Mouse (Mus musculus) thymus, adult 2 months (tissue): ENCODE results near the gene Ube3a. TPM values are rescaled to one million over a fixed set of nuclear protein-coding genes. Genes with fewer than 3 reads are reported as not detected.

Experiments
- DNase-seq: peaks from one replicate; pipeline ENCODE4 v3.0.0; 2021
- H3K27ac ChIP-seq: fragments of 200-500 bp; 2 replicates; pipeline ENCODE4 v1.5.1; 2012; ENCODE audit warnings: low read length, control low read depth; ENCODE audit not compliant: control insufficient read depth, insufficient read depth
- H3K27me3 ChIP-seq: fragments of 200-500 bp; 2 replicates; pipeline ENCODE4 v1.6.1; 2012; ENCODE audit warnings: mild to moderate bottlenecking, low read length, moderate library complexity, mixed read lengths; ENCODE audit not compliant: control insufficient read depth, insufficient read depth
- H3K36me3 ChIP-seq: fragments of 200-500 bp; 2 replicates; pipeline ENCODE4 v1.6.1; 2012; ENCODE audit warnings: mild to moderate bottlenecking, low read length, moderate library complexity; ENCODE audit not compliant: control insufficient read depth, insufficient read depth
- H3K4me1 ChIP-seq: fragments of 200-500 bp; replicated peaks from 2 replicates; pipeline ENCODE4 v1.6.1; 2012; ENCODE audit warnings: low read length; ENCODE audit not compliant: control insufficient read depth, insufficient read depth
- H3K4me3 ChIP-seq: fragments of 200-500 bp; 2 replicates; pipeline ENCODE4 v1.5.1; 2012; ENCODE audit warnings: mild to moderate bottlenecking, low read length, control low read depth, moderate library complexity; ENCODE audit not compliant: control insufficient read depth, insufficient read depth
- CTCF ChIP-seq: fragments of 200-500 bp; IDR thresholded peaks from 2 replicates; pipeline ENCODE4 v1.5.1; 2012; ENCODE audit warnings: mild to moderate bottlenecking, control low read depth, low read length, moderate library complexity, borderline replicate concordance; ENCODE audit not compliant: control insufficient read depth, poor library complexity, insufficient read depth; ENCODE audit errors: extremely low read depth
- POLR2A ChIP-seq: fragments of 200-500 bp; IDR thresholded peaks from 2 replicates; pipeline ENCODE4 v1.6.1; 2012; ENCODE audit warnings: mild to moderate bottlenecking, low read length, control low read depth, moderate library complexity; ENCODE audit not compliant: control insufficient read depth, poor library complexity, insufficient read depth; ENCODE audit errors: extremely low read depth
- WGBS: fragments of 180-500 bp; shearing (Covaris S2); methylation state at CpG from one replicate; pipeline ENCODE4 v1.1.7; 2018; 5-methylcytosine and 5-hydroxymethylcytosine counted together
- polyA plus RNA-seq: library from polyadenylated mRNA; depleted of rRNA; stranded (reverse); fragments of >200 nt; gene quantifications from 2 replicates; pipeline ENCODE4 v1.2.3, GENCODE M21; 2012

The Ube3a gene
- polyA plus RNA-seq, 1 experiment = 100 TPM

DNA sequence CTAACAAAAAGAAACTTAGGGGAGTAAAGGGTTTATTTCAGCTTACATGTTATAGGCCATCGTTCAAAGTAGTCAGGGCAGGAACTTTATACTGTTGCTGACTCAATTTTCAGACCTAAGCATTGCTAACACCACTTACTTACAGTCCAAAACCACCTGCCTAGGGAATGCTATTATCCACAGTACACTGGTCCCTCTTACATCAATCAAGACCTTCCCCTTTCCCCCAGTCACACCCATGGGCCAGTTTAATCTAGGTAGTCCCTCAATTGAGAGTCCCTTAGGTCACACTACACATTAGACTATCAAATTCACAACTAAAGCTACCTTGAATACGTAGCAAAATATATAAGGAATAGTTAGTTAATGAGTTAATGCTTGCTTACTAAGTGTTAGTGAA lies 24.8 kb downstream of the Ube3a start:
- peaks cover 14% of the 10 kb centered on the region for H3K36me3 ChIP-seq
- H3K27me3 ChIP-seq = no peaks in the 10 kb centered on the region
- H3K4me3 ChIP-seq = no peak overlapping the region
- no peak overlapping the region for H3K27ac ChIP-seq
- H3K4me1 ChIP-seq = no peaks in the 10 kb centered on the region
- TF ChIP-seq POLR2A (no peak), CTCF (no peak)
- no peak for DNase-seq
- 97% methylated on average over 2 of the region's 2 CpGs for whole genome bisulfite sequencing

DNA sequence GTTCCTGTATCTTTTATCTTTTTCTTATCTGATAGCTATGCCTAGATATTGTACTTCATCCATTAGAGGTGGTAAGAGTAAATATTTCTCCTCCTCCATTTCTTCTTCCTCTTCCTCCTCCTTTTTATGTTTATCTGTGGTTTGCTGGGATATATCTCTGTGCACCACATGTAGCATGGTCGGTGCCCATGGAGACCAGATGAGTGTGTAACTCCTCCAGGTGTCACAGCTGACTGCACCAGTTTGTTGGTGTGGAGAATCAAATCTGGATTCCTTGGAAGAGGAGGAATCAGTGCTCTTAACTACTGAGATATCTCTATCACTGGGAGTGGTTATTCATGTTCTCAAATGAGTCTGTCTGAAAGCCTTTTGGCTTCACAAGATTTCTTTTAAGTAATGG lies 37.0 kb downstream of the Ube3a start:
- no peaks in the 10 kb centered on the region for H3K36me3 ChIP-seq
- WGBS = 52% methylated on average over 1 of the region's 1 CpGs
- H3K27me3 ChIP-seq = no peaks in the 10 kb centered on the region
- TF ChIP-seq POLR2A (no peak), CTCF (no peak)
- H3K4me3 ChIP-seq = no peak overlapping the region
- H3K4me1 ChIP-seq = no peaks in the 10 kb centered on the region
- DNase-seq = no peak
- no peak overlapping the region for H3K27ac ChIP-seq

DNA sequence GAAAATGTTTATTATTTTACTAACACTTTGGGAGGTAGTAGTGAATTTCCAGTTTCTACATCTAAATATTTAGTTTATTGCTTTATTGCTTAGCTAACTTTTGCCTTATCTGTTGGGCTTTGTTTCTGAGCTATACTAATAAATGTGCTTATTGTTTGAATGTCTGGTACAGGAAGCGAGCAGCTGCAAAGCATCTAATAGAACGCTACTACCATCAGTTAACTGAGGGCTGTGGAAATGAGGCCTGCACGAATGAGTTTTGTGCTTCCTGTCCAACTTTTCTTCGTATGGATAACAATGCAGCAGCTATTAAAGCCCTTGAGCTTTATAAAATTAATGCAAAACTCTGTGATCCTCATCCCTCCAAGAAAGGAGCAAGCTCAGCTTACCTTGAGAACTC lies 43.2 kb downstream of the Ube3a start:
- Histone ChIP-seq H3K27ac (no peak overlapping the region), H3K4me3 (no peak overlapping the region), H3K4me1 (no peaks in the 10 kb centered on the region), H3K27me3 (no peaks in the 10 kb centered on the region), H3K36me3 (peaks cover 12% of the 10 kb centered on the region)
- DNase-seq = no peak
- 90% methylated on average over 4 of the region's 4 CpGs for WGBS
- no peak for TF ChIP-seq POLR2A
- no peak for TF ChIP-seq CTCF

DNA sequence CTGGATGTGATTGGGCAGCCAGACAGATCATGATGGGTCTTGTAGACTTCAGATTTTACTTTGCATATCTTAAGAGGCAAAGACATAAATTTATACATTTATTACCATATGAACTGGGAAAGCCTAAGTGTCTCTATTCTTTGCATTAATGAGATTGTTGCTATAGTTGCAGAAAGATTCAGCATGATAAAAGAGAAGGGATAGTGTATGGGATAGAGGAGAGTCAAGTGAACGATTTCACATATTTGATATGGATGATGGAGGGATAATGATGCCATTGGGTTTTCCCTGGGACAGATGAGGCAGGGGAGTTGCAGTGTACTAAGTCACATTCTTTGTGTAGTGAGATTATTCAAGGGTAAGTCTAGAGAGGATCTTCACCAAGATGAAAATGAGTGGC lies 84.0 kb downstream of the Ube3a start:
- TF ChIP-seq POLR2A (no peak), CTCF (no peak)
- no peaks in the 10 kb centered on the region for H3K4me1 ChIP-seq
- no peaks in the 10 kb centered on the region for H3K36me3 ChIP-seq
- DNase-seq = no peak
- no peaks in the 10 kb centered on the region for H3K27me3 ChIP-seq
- no peak overlapping the region for H3K4me3 ChIP-seq
- WGBS = 98% methylated on average over 1 of the region's 1 CpGs
- H3K27ac ChIP-seq = no peak overlapping the region

DNA sequence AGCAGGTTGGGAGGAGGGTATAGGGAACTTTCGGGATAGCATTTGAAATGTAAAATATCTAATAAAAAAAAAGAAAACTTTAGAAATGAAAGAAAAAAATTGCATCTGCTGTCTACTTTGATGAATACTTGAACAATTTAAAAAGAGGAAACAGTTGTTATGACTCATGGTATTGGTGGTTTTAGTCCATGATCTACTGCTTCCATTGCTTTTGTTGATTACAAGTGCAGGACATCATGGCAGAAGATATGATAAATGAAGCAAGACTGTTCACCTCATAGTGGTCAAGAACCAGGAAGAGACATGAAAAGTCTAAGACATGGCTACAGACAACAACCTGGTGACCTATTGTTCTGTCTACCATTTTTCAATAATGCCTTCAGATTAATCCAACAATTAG lies 94.2 kb downstream of the Ube3a start:
- Histone ChIP-seq H3K36me3 (no peaks in the 10 kb centered on the region), H3K27ac (no peak overlapping the region), H3K4me1 (no peaks in the 10 kb centered on the region), H3K27me3 (no peaks in the 10 kb centered on the region), H3K4me3 (no peak overlapping the region)
- no peak for DNase-seq
- TF ChIP-seq CTCF = no peak
- TF ChIP-seq POLR2A = no peak
- 90% methylated on average over 1 of the region's 1 CpGs for WGBS
